Mouse (Mus musculus): ENCODE results near the gene Arnt. TPM values are rescaled to one million over a fixed set of nuclear protein-coding genes. Genes with fewer than 3 reads are reported as not detected.
"Not testable (repeated sequence)": the region's sequence is repeated elsewhere in the genome, so short reads cannot be mapped to it uniquely, and the experiment has no call there.

Gene Arnt
- polyA plus RNA-seq, 1 experiment from 2014 or later: 26.5 TPM

DNA sequence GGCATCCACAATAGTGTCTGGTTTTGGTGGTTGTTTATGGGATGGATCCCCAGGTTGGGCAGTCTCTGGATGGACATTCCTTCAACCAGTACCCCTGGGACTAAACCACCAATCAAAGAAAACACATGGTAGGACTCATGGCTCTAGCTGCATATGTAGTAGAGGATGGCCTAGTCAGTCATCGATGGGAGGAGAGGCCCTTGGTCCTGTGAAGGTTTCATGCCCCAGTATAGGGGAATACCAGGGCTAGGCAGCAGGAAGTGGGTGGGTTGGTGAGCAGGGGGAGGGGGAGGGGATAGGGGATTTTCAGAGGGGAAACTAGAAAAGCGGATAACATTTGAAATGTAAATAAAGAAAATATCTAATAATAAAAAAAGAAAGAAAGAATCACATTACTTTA, 107.0 kb downstream of the Arnt start:
- not testable (repeated sequence) for H3K9ac ChIP-seq (ENCODE audit: low read depth, low read length); DNase-seq (ENCODE audit: low spot score); H3K4me3 ChIP-seq (ENCODE audit: low read depth, low read length); H3K4me1 ChIP-seq (replicated peaks; ENCODE audit: control insufficient read depth, insufficient read depth, low read length); ATAC-seq (replicated peaks; ENCODE audit: low FRiP score); H3K36me3 ChIP-seq (ENCODE audit: control insufficient read depth, insufficient read depth, low read length); H3K9me3 ChIP-seq (ENCODE audit: control insufficient read depth, low read length); H3K27me3 ChIP-seq (replicated peaks; ENCODE audit: control insufficient read depth, insufficient read depth, low read length); H3K27ac ChIP-seq (ENCODE audit: low read depth, low read length); H3K4me2 ChIP-seq
- 53% methylated on average over 2 of the region's 2 CpGs for WGBS

GRCm38 (mm10) chr3:95542171-95542570, 108.0 kb downstream of the Arnt start:
- no peak for DNase-seq (ENCODE audit: low spot score)
- H3K4me3 ChIP-seq (ENCODE audit: low read depth, low read length): no peak overlapping the region

DNA sequence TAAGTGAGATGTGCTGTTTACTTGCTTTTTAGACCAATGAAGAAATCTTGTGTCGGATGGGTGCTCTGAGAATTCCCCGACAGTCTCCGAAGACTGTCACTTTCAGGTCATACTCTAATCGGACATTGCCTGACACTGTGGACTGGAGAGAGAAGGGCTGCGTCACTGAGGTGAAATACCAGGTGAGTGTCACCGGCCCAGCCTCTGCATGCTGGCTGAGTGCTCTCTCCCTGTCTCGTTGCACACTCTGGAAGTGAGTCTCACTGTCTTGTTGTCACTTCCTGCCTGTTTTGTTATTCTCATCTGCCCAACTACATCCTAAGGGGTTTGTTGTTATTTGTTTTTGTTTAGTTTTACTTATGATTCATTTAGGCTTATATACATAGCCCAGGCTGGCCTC, 108.8 kb downstream of the Arnt start:
- 72% methylated on average over 7 of the region's 7 CpGs for WGBS
- DNase-seq (ENCODE audit: low spot score) (no peak), ATAC-seq (replicated peaks; ENCODE audit: low FRiP score) (no peak)
- H3K36me3 ChIP-seq (ENCODE audit: control insufficient read depth, insufficient read depth, low read length): no peaks in the 10 kb centered on the region
- H3K9me3 ChIP-seq (ENCODE audit: control insufficient read depth, low read length): no peaks in the 10 kb centered on the region
- no peak overlapping the region for H3K27ac ChIP-seq (ENCODE audit: low read depth, low read length)
- no peak overlapping the region for H3K4me2 ChIP-seq
- H3K27me3 ChIP-seq (replicated peaks; ENCODE audit: control insufficient read depth, insufficient read depth, low read length): no peaks in the 10 kb centered on the region
- H3K9ac ChIP-seq (ENCODE audit: low read depth, low read length): no peak overlapping the region
- no peaks in the 10 kb centered on the region for H3K4me1 ChIP-seq (replicated peaks; ENCODE audit: control insufficient read depth, insufficient read depth, low read length)
- H3K4me3 ChIP-seq (ENCODE audit: low read depth, low read length): no peak overlapping the region

More at GRCm38 (mm10) chr3:95542171-95542570, 108.0 kb downstream of the Arnt start:
- H3K4me1 ChIP-seq (replicated peaks; ENCODE audit: control insufficient read depth, insufficient read depth, low read length): no peaks in the 10 kb centered on the region
- no peaks in the 10 kb centered on the region for H3K36me3 ChIP-seq (ENCODE audit: control insufficient read depth, insufficient read depth, low read length)
- H3K4me2 ChIP-seq: no peak overlapping the region
- no peak overlapping the region for H3K9ac ChIP-seq (ENCODE audit: low read depth, low read length)
- no peaks in the 10 kb centered on the region for H3K27me3 ChIP-seq (replicated peaks; ENCODE audit: control insufficient read depth, insufficient read depth, low read length)
- ATAC-seq (replicated peaks; ENCODE audit: low FRiP score): no peak
- H3K27ac ChIP-seq (ENCODE audit: low read depth, low read length): no peak overlapping the region
- no peaks in the 10 kb centered on the region for H3K9me3 ChIP-seq (ENCODE audit: control insufficient read depth, low read length)

Other genes with a start within 250 kb of the Arnt start
- 9.1 and 9.3 TPM in 2 replicates for gene Gabpb2, start 216.5 kb upstream of the Arnt start, polyA plus RNA-seq (2014; fragmentation: Nextera tagmentation; extraction: Ambion mirVana)
- gene Cdc42se1, start 205.7 kb upstream of the Arnt start, polyA plus RNA-seq (2014; fragmentation: Nextera tagmentation; extraction: Ambion mirVana): 93.6 and 102 TPM in 2 replicates
- 8.6 and 8.7 TPM in 2 replicates for gene Mllt11, start 202.2 kb upstream of the Arnt start, polyA plus RNA-seq (2014; fragmentation: Nextera tagmentation; extraction: Ambion mirVana)
- gene Gm128, start 192.8 kb upstream of the Arnt start, polyA plus RNA-seq (2014; fragmentation: Nextera tagmentation; extraction: Ambion mirVana): 0.95 and 1.0 TPM in 2 replicates
- gene Bnipl, start 183.2 kb upstream of the Arnt start, polyA plus RNA-seq (2014; fragmentation: Nextera tagmentation; extraction: Ambion mirVana): 0.08 and 0.25 TPM in 2 replicates
- gene Mindy1, start 153.0 kb upstream of the Arnt start, polyA plus RNA-seq (2014; fragmentation: Nextera tagmentation; extraction: Ambion mirVana): 29.0 and 29.9 TPM in 2 replicates
- gene Prune1, start 152.3 kb upstream of the Arnt start, polyA plus RNA-seq (2014; fragmentation: Nextera tagmentation; extraction: Ambion mirVana): 19.8 and 22.7 TPM in 2 replicates
- 5.5 and 6.7 TPM in 2 replicates for gene Anxa9, start 127.2 kb upstream of the Arnt start, polyA plus RNA-seq (2014; fragmentation: Nextera tagmentation; extraction: Ambion mirVana)
- 178 and 182 TPM in 2 replicates for gene Cers2, start 119.6 kb upstream of the Arnt start, polyA plus RNA-seq (2014; fragmentation: Nextera tagmentation; extraction: Ambion mirVana)
- gene Setdb1, start 77.2 kb upstream of the Arnt start, polyA plus RNA-seq (2014; fragmentation: Nextera tagmentation; extraction: Ambion mirVana): 47.0 and 57.6 TPM in 2 replicates
- gene 4930558C23Rik, start 31.5 kb upstream of the Arnt start, polyA plus RNA-seq (2014; fragmentation: Nextera tagmentation; extraction: Ambion mirVana): not detected in 2 replicates
- 1.7 and 1.8 TPM in 2 replicates for gene Ctsk, start 64.9 kb downstream of the Arnt start, polyA plus RNA-seq (2014; fragmentation: Nextera tagmentation; extraction: Ambion mirVana)
- 16.6 and 18.5 TPM in 2 replicates for gene Ctss, start 92.4 kb downstream of the Arnt start, polyA plus RNA-seq (2014; fragmentation: Nextera tagmentation; extraction: Ambion mirVana)
- 0.13 and 0.23 TPM in 2 replicates for gene Hormad1, start 125.3 kb downstream of the Arnt start, polyA plus RNA-seq (2014; fragmentation: Nextera tagmentation; extraction: Ambion mirVana)
- gene Golph3l, start 154.5 kb downstream of the Arnt start, polyA plus RNA-seq (2014; fragmentation: Nextera tagmentation; extraction: Ambion mirVana): 29.8 and 34.3 TPM in 2 replicates
- 51.3 and 55.8 TPM in 2 replicates for gene Ensa, start 190.6 kb downstream of the Arnt start, polyA plus RNA-seq (2014; fragmentation: Nextera tagmentation; extraction: Ambion mirVana)
- gene Mcl1, start 224.4 kb downstream of the Arnt start, polyA plus RNA-seq (2014; fragmentation: Nextera tagmentation; extraction: Ambion mirVana): 52.2 and 57.7 TPM in 2 replicates